Mouse (Mus musculus) liver, embryonic 15.5 days (tissue): Measurements from ENCODE around the gene Plxna2. TPM values are rescaled to one million over a fixed set of nuclear protein-coding genes. Genes with fewer than 3 reads are reported as not detected.
A peak's percentile ranks its signal among the peaks of the same experiment; 100 is the strongest.

Experiments used
- ATAC-seq: fragments of 200-750 bp; cut with Nextera tagmentation; 2 replicates; pipeline ENCODE4 v1.8.0; 2017; ENCODE audit warnings: moderate number of reproducible peaks, mild to moderate bottlenecking, moderate library complexity; ENCODE audit not compliant: insufficient read depth
- H3K27ac ChIP-seq: fragments of 300-500 bp; sonication (generic); replicated peaks from 2 replicates; pipeline ENCODE4 v1.5.1; 2015; ENCODE audit warnings: mild to moderate bottlenecking, inconsistent platforms
- H3K27me3 ChIP-seq: fragments of 300-500 bp; sonication (generic); 2 replicates; pipeline ENCODE4 v1.6.1; 2015; ENCODE audit warnings: mild to moderate bottlenecking, inconsistent platforms
- H3K36me3 ChIP-seq: fragments of 300-500 bp; sonication (generic); replicated peaks from 2 replicates; pipeline ENCODE4 v1.6.1; 2015; ENCODE audit warnings: moderate library complexity, mild to moderate bottlenecking, inconsistent platforms
- H3K4me1 ChIP-seq: fragments of 300-500 bp; sonication (generic); replicated peaks from 2 replicates; pipeline ENCODE4 v1.6.1; 2015; ENCODE audit warnings: inconsistent platforms
- H3K4me2 ChIP-seq: fragments of 300-500 bp; sonication (generic); 2 replicates; pipeline ENCODE4 v1.6.1; 2015; ENCODE audit warnings: moderate library complexity, mild to moderate bottlenecking, inconsistent platforms
- H3K4me3 ChIP-seq: fragments of 300-500 bp; sonication (generic); replicated peaks from 2 replicates; pipeline ENCODE4 v1.5.1; 2015; ENCODE audit warnings: mild to moderate bottlenecking, inconsistent platforms
- H3K9ac ChIP-seq: fragments of 300-500 bp; sonication (generic); 2 replicates; pipeline ENCODE4 v1.6.1; 2015; ENCODE audit warnings: moderate library complexity, mild to moderate bottlenecking, inconsistent platforms
- H3K9me3 ChIP-seq: fragments of 300-500 bp; sonication (generic); replicated peaks from 2 replicates; pipeline ENCODE4 v1.6.1; 2016; ENCODE audit warnings: inconsistent platforms
- WGBS: fragments of 180-500 bp; shearing (Covaris S2); methylation state at CpG from one replicate; pipeline ENCODE4 v1.1.7; 2015; ENCODE audit warnings: mixed read lengths; ENCODE audit not compliant: insufficient replicate concordance; 5-methylcytosine and 5-hydroxymethylcytosine counted together
- polyA plus RNA-seq: library from polyadenylated mRNA; unstranded; fragments of >200 nt; fragmentation: Nextera tagmentation; extraction: Ambion mirVana; gene quantifications from 2 replicates; pipeline ENCODE4 v1.2.1, GENCODE M21; 2015

Gene Plxna2
- polyA plus RNA-seq, 1 experiment from 2014 or later = 1.6 TPM

DNA sequence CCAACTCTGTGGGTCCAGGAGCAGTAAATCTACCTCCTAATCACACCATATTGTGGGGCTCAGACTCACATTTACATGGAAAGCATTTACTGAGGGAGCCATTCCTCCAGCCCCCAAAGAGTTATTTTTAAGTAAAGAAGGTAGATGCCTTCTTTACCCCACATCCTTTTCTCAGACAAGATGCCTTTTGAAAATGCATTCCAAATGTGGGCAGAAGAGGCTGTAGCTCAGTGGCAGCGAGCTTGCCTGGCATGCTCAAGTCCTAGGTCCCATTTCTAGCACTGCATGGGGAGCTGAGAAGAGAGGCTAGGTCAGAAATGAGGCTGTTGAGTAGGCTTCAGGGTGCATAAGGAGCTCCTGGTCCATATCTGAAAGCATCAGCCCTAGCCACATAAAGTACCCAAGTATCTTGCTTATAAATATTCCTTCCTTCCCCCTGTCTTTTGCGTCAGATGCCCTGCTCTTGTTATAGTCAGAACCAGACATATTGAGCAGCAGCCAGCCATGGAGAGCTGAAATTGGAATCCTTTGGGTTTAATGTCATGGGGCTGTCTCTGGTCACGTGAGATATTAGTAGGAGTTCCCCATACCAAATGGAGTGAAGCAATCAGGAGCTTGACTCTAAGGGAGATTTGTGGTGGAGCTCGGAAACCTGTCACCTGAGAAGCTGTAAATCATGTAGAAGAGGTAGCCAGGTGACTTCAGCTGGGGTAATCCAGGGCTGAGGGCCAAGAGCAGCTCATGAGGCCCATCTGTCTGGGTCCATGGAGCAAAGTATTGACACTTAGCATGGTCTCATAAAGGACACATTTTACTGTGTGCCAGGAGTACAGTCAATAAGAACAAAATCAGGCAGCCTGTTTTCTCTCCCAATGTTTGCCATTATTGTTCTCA, 96.4 kb downstream of the Plxna2 start:
- H3K36me3 ChIP-seq = no peaks in the 10 kb centered on the region
- no peak for ATAC-seq

GRCm38 (mm10) chr1:194717451-194717874, 99.4 kb downstream of the Plxna2 start:
- no peak overlapping the region for H3K4me3 ChIP-seq
- H3K9me3 ChIP-seq = no peaks in the 10 kb centered on the region
- no peaks in the 10 kb centered on the region for H3K4me1 ChIP-seq
- no peak overlapping the region for H3K27ac ChIP-seq
- H3K27me3 ChIP-seq = no peaks in the 10 kb centered on the region
- no peaks in the 10 kb centered on the region for H3K36me3 ChIP-seq
- H3K4me2 ChIP-seq = no peak overlapping the region
- no peak overlapping the region for H3K9ac ChIP-seq
- ATAC-seq = no peak
- 67% methylated on average over 1 of the region's 1 CpGs for WGBS

More for the DNA sequence above, 96.4 kb downstream of the Plxna2 start:
- H3K4me2 ChIP-seq = no peak overlapping the region
- H3K27ac ChIP-seq = no peak overlapping the region
- no peaks in the 10 kb centered on the region for H3K4me1 ChIP-seq
- H3K9me3 ChIP-seq = no peaks in the 10 kb centered on the region
- no peak overlapping the region for H3K4me3 ChIP-seq
- H3K9ac ChIP-seq = no peak overlapping the region
- H3K27me3 ChIP-seq = no peaks in the 10 kb centered on the region
- 65% methylated on average over 4 of the region's 4 CpGs for WGBS

DNA sequence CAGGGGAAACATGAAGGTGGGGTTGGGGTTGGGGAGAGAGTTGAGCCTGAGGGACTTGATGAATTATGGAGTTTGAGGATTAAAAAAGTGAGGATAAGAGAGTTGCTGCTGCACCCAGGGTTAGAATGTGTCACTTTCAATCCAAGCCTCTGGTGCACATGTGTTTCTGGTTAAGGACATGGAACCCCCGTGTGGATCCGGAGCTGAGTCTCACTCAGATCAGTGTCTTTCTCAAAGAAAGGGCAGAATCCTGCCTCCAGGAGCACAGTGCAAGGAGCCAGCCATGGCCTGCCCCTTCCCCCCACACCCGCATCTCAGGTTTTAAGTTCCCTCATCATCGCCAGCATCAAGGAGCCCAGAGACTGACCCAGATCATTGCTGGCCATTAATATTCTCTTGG, 102.4 kb downstream of the Plxna2 start:
- no peaks in the 10 kb centered on the region for H3K27me3 ChIP-seq
- no peak overlapping the region for H3K4me2 ChIP-seq
- no peak overlapping the region for H3K4me3 ChIP-seq
- H3K9ac ChIP-seq = no peak overlapping the region
- no peak for ATAC-seq
- H3K9me3 ChIP-seq = no peaks in the 10 kb centered on the region
- no peaks in the 10 kb centered on the region for H3K36me3 ChIP-seq
- H3K4me1 ChIP-seq = no peaks in the 10 kb centered on the region
- WGBS = 63% methylated on average over 4 of the region's 4 CpGs
- no peak overlapping the region for H3K27ac ChIP-seq

GRCm38 (mm10) chr1:194721260-194721659, 103.2 kb downstream of the Plxna2 start:
- H3K36me3 ChIP-seq = no peaks in the 10 kb centered on the region

DNA sequence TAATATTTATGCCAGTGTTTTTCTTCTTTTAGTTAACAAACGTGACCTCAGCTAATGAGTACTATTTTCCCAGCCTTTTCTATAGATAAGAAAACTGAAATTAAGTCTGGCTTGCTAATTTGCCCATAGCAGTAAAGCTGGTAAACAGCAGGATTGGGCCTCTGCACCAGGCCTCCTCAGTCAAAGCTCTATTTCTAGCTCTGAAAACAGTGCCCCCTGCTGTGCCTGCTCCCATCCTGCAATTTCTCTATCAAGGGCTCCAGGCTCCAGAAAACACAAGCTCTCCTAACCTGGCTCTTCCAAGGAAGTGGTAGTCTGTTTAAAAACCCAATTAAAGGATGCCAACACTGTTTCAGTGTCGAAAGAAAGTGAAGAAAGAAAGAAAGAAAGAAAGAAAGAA, 104.3 kb downstream of the Plxna2 start:
- 29% methylated on average over 2 of the region's 2 CpGs for WGBS
- H3K9me3 ChIP-seq = no peaks in the 10 kb centered on the region
- no peaks in the 10 kb centered on the region for H3K27me3 ChIP-seq
- no peak overlapping the region for H3K4me3 ChIP-seq
- ATAC-seq = no peak
- H3K4me1 ChIP-seq = no peaks in the 10 kb centered on the region
- no peak overlapping the region for H3K9ac ChIP-seq
- H3K4me2 ChIP-seq = no peak overlapping the region
- H3K36me3 ChIP-seq = no peaks in the 10 kb centered on the region
- H3K27ac ChIP-seq = no peak overlapping the region

More at GRCm38 (mm10) chr1:194721260-194721659, 103.2 kb downstream of the Plxna2 start:
- no peaks in the 10 kb centered on the region for H3K27me3 ChIP-seq
- ATAC-seq = no peak
- H3K4me3 ChIP-seq = no peak overlapping the region
- H3K4me2 ChIP-seq = no peak overlapping the region
- H3K9me3 ChIP-seq = no peaks in the 10 kb centered on the region
- H3K27ac ChIP-seq = no peak overlapping the region
- no peaks in the 10 kb centered on the region for H3K4me1 ChIP-seq
- H3K9ac ChIP-seq = no peak overlapping the region
- WGBS = 68% methylated on average over 2 of the region's 2 CpGs

DNA sequence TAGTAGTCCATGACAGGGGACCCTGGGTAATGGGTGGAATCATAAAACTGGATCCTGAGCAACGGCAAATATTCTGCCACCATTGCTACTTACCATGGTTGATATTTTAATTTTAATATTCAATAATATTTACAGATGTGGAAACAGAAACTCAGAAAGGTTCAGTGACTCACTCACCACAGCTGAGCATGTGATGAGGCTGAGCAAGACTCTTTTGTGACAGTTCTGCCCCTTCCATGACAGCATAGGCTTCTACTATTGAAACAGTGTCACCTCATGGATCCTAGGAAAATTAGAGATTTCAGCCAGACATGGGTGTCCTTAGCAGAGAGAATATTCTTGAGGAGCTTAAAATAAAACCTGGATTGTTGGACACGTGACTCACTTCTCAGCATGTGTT, 116.8 kb downstream of the Plxna2 start:
- Histone ChIP-seq H3K4me1 (peaks cover 6% of the 10 kb centered on the region; the same call in 1 of the 2 replicates), H3K4me2 (no peak overlapping the region), H3K36me3 (no peaks in the 10 kb centered on the region), H3K9ac (no peak overlapping the region), H3K9me3 (no peaks in the 10 kb centered on the region), H3K4me3 (no peak overlapping the region), H3K27me3 (no peaks in the 10 kb centered on the region), H3K27ac (no peak overlapping the region)
- no peak for ATAC-seq
- 58% methylated on average over 2 of the region's 2 CpGs for WGBS

GRCm38 (mm10) chr1:194739894-194740293, 121.9 kb downstream of the Plxna2 start:
- no peaks in the 10 kb centered on the region for H3K27me3 ChIP-seq
- ATAC-seq = peak; percentile 57
- no peaks in the 10 kb centered on the region for H3K36me3 ChIP-seq

DNA sequence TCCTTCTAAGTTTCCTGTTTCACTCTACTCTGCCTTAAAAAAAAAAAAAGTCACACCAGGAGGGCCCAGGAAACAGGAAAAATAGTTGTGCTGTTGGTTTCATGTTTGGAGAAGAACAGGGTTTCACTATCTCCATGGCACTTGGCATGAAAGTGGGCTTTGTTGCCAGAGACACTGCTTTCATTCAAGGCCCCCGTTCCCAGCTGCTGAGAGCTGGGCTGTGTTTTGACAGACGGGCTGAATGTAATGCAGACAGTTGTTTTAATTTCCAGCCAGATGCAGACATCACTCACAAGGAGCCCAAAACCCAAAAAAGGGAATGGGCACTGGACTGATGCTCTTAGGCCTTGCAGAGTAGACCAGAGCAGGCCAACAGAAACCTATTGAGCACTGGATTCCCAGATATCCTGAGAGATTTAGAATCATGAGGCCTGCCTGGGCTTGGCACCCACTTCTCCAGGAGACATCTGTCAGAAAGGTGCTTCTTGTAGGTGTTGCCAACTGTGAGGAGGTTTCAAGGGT, 124.9 kb downstream of the Plxna2 start:
- 52% methylated on average over 2 of the region's 2 CpGs for WGBS
- H3K9me3 ChIP-seq = no peaks in the 10 kb centered on the region

More at GRCm38 (mm10) chr1:194739894-194740293, 121.9 kb downstream of the Plxna2 start:
- Histone ChIP-seq H3K9ac (no peak overlapping the region), H3K4me1 (peaks cover 6% of the 10 kb centered on the region; the same call in 1 of the 2 replicates), H3K9me3 (no peaks in the 10 kb centered on the region), H3K4me3 (no peak overlapping the region), H3K27ac (no peak overlapping the region), H3K4me2 (no peak overlapping the region)

GRCm38 (mm10) chr1:194745177-194745934, 127.3 kb downstream of the Plxna2 start:
- Histone ChIP-seq H3K36me3 (no peaks in the 10 kb centered on the region), H3K4me1 (peaks cover 8% of the 10 kb centered on the region; the same call in 1 of the 2 replicates), H3K27ac (no peak overlapping the region), H3K4me3 (no peak overlapping the region), H3K4me2 (no peak overlapping the region), H3K9me3 (no peaks in the 10 kb centered on the region), H3K27me3 (no peaks in the 10 kb centered on the region), H3K9ac (no peak overlapping the region)
- ATAC-seq = no peak
- 54% methylated on average over 2 of the region's 2 CpGs for WGBS

More for the DNA sequence above, 124.9 kb downstream of the Plxna2 start:
- H3K9ac ChIP-seq = no peak overlapping the region
- H3K36me3 ChIP-seq = no peaks in the 10 kb centered on the region
- H3K4me2 ChIP-seq = no peak overlapping the region
- no peak overlapping the region for H3K4me3 ChIP-seq
- peaks cover 13% of the 10 kb centered on the region; the same call in 1 of the 2 replicates for H3K4me1 ChIP-seq
- H3K27me3 ChIP-seq = no peaks in the 10 kb centered on the region
- no peak for ATAC-seq
- H3K27ac ChIP-seq = no peak overlapping the region

GRCm38 (mm10) chr1:194746332-194747249, 128.6 kb downstream of the Plxna2 start:
- Histone ChIP-seq H3K9me3 (no peaks in the 10 kb centered on the region), H3K4me3 (no peak overlapping the region), H3K4me2 (no peak overlapping the region), H3K9ac (no peak overlapping the region), H3K27ac (no peak overlapping the region), H3K36me3 (no peaks in the 10 kb centered on the region), H3K27me3 (no peaks in the 10 kb centered on the region), H3K4me1 (peaks cover 8% of the 10 kb centered on the region; the same call in 1 of the 2 replicates)
- ATAC-seq = peak; percentile 70
- WGBS = 52% methylated on average over 6 of the region's 6 CpGs
